Mouse (Mus musculus): ENCODE measurements at regions not wholly inside any gene's neighbourhood (a gene's known extent, or its start where the extent isn't known, plus 50 kb on each side); places are given as distances from the start of the nearest gene placed in this dataset.

DNA sequence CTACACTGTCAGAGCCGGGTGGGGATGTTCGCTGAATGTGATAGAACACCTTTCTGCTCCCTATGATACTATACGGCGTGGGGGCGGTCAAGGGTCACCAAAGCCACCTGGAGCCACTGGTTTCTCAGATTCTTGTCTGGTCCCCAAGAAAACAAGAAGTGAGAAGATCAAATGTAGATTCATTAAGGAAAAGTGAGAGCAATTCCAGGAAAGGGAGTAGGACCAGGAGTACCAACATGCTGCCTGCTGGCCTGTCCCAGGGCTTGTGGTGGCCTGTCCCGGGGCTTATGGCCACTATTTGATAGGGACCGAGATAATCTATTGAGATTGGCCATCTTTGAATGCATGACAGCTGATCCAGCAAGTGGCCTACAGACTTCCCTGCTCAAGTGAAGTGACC, 58.8 kb upstream of the Fut8 start:
- TF ChIP-seq EP300 (IDR thresholded peaks at IDR 0.05) (no peak), CTCF (IDR thresholded peaks at IDR 0.05) (no peak)
- Histone ChIP-seq H3K27me3 (replicated peaks; ENCODE audit: insufficient read depth, low read length) (no peaks in the 10 kb centered on the region), H3K4me2 (replicated peaks; ENCODE audit: low read depth, low read length) (no peak overlapping the region), H3K27ac (ENCODE audit: low read length) (no peak overlapping the region), H3K9me3 (ENCODE audit: low read length) (no peaks in the 10 kb centered on the region), H3K4me1 (ENCODE audit: insufficient read depth, low read depth, low read length) (no peaks in the 10 kb centered on the region), H3K4me3 (ENCODE audit: low read depth, low read length) (no peak overlapping the region), H3K36me3 (ENCODE audit: insufficient read depth, low read length) (no peaks in the 10 kb centered on the region), H3K9ac (replicated peaks; ENCODE audit: low read depth) (no peak overlapping the region)
- DNase-seq (ENCODE audit: low spot score), result no peak
- WGBS, result 85% methylated on average over 7 of the region's 7 CpGs
- no peak for ATAC-seq

DNA sequence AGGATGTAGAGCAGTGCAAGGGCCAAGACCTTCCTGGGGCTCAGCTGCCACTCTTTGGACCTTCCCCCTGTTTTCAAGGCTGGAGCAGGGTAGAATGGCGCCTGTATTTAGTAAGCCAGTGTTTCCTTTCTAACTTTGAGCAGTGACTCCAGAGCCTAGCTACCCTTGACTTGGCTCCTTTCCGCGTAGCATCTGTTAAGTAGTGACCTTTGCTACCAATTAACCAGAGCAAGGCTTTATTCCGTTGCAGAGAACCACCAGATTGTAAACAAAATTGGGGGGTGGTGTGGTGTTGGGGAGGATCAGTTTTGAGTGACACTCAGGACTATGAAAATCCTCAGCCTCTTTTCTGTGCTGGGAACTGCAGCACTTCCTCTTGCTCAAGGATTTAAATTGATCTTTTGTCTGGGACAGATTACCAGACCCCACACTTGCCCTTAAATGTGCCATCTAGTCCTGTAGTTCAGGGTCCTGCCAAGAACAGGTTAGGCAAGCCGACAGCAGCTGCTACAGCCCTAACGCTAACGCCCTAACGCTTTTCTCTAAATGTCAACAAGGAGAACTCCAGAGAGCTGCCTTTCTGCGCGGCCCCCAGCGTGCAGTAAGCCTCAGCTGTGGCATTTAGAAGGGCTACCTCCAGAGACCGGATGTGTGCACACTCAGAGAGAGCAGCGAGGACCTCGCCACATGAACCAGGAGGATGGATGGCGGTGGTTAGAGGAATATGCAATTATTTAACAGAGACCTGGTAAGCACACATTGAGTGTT, 59.9 kb upstream of the Fut8 start:
- H3K9ac ChIP-seq (replicated peaks; ENCODE audit: low read depth), result no peak overlapping the region
- no peak for TF ChIP-seq CTCF (IDR thresholded peaks at IDR 0.05)
- no peak for TF ChIP-seq EP300 (IDR thresholded peaks at IDR 0.05)
- 12% methylated on average over 15 of the region's 15 CpGs for WGBS
- H3K27ac ChIP-seq (ENCODE audit: low read length), result no peak overlapping the region
- H3K4me3 ChIP-seq (ENCODE audit: low read depth, low read length), result no peak overlapping the region
- H3K4me1 ChIP-seq (ENCODE audit: insufficient read depth, low read depth, low read length), result no peaks in the 10 kb centered on the region
- DNase-seq (ENCODE audit: low spot score) (peak; percentile 57), ATAC-seq (peak; percentile 79)
- H3K4me2 ChIP-seq (replicated peaks; ENCODE audit: low read depth, low read length), result 0 out of 2 replicates have a peak overlapping the region, but pooled peaks have one; percentile 8
- no peaks in the 10 kb centered on the region for H3K9me3 ChIP-seq (ENCODE audit: low read length)
- no peaks in the 10 kb centered on the region for H3K36me3 ChIP-seq (ENCODE audit: insufficient read depth, low read length)
- no peaks in the 10 kb centered on the region for H3K27me3 ChIP-seq (replicated peaks; ENCODE audit: insufficient read depth, low read length)

DNA sequence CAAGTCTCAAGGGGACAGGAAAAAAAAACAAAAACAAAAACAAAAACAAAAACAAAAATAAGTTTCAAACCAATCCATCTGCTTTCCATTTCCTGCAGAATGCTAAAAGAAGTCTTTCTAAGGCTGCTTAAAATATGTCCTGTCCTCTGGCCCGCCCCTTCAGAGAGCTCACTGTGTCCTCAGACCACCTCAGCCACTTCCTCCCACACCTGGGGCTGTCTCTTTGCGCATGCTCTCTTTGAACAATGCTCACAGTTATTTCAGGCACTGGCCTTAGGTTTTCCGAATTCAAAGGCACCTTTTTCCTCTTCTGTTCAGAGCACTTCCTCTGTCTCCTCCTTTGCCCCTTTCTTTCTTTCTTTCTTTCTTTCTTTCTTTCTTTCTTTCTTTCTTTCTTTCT, 60.6 kb upstream of the Fut8 start:
- Histone ChIP-seq H3K27ac (ENCODE audit: low read length) (no peak overlapping the region), H3K9ac (replicated peaks; ENCODE audit: low read depth) (no peak overlapping the region), H3K27me3 (replicated peaks; ENCODE audit: insufficient read depth, low read length) (no peaks in the 10 kb centered on the region), H3K4me2 (replicated peaks; ENCODE audit: low read depth, low read length) (no peak overlapping the region), H3K36me3 (ENCODE audit: insufficient read depth, low read length) (no peaks in the 10 kb centered on the region), H3K9me3 (ENCODE audit: low read length) (no peaks in the 10 kb centered on the region), H3K4me3 (ENCODE audit: low read depth, low read length) (no peak overlapping the region), H3K4me1 (ENCODE audit: insufficient read depth, low read depth, low read length) (no peaks in the 10 kb centered on the region)
- 42% methylated on average over 3 of the region's 3 CpGs for WGBS
- ATAC-seq (no peak), DNase-seq (ENCODE audit: low spot score) (no peak)
- no peak for TF ChIP-seq EP300 (IDR thresholded peaks at IDR 0.05)
- no peak for TF ChIP-seq CTCF (IDR thresholded peaks at IDR 0.05)

DNA sequence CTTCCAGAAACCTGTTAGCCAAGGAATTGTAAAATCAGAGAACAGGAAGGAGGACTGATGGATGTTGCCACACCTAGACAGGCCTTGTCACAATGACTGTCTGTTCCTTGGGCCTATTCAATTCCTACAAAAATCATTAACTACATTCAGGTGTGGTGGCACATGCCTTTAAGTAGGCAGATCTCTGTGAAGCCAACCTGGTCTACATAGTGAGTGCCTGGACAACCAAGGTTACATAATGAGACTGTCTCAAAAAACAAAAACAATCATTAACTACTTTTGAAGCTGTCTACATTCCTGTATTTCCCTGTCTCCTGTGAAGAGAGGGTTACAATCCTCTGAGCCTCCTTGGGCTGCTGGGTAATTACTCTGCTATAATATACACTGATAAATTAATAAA, 63.9 kb upstream of the Fut8 start:
- Histone ChIP-seq H3K4me2 (replicated peaks; ENCODE audit: low read depth, low read length) (no peak overlapping the region), H3K36me3 (ENCODE audit: insufficient read depth, low read length) (no peaks in the 10 kb centered on the region), H3K4me3 (ENCODE audit: low read depth, low read length) (no peak overlapping the region), H3K4me1 (ENCODE audit: insufficient read depth, low read depth, low read length) (no peaks in the 10 kb centered on the region), H3K27me3 (replicated peaks; ENCODE audit: insufficient read depth, low read length) (no peaks in the 10 kb centered on the region), H3K9me3 (ENCODE audit: low read length) (no peaks in the 10 kb centered on the region), H3K9ac (replicated peaks; ENCODE audit: low read depth) (no peak overlapping the region), H3K27ac (ENCODE audit: low read length) (no peak overlapping the region)
- DNase-seq (ENCODE audit: low spot score) (no peak), ATAC-seq (no peak)
- TF ChIP-seq EP300 (IDR thresholded peaks at IDR 0.05) (no peak), CTCF (IDR thresholded peaks at IDR 0.05) (no peak)

DNA sequence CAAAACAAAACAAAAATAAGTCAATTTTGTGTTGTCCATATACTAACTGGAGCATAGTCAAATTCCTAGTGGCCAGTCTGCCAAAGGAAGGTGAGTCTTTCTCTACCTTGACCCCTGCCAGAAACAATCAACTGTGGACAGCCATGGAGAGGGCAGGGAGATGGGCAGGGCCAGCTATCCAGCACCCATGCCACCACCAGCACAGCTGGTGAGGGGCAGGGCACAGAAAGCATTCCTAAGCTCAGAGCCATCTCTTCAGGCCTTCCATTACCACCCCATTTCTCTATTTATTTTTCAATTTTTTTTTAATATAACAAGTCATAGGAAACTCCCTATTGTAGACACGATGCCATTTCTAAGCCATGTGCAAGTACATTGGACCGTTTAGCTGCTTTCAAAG, 65.4 kb upstream of the Fut8 start:
- no peak overlapping the region for H3K27ac ChIP-seq (ENCODE audit: low read length)
- TF ChIP-seq EP300 (IDR thresholded peaks at IDR 0.05), result no peak
- TF ChIP-seq CTCF (IDR thresholded peaks at IDR 0.05), result no peak
- no peaks in the 10 kb centered on the region for H3K27me3 ChIP-seq (replicated peaks; ENCODE audit: insufficient read depth, low read length)
- no peak overlapping the region for H3K4me3 ChIP-seq (ENCODE audit: low read depth, low read length)
- WGBS, result 78% methylated on average over 2 of the region's 2 CpGs
- no peaks in the 10 kb centered on the region for H3K4me1 ChIP-seq (ENCODE audit: insufficient read depth, low read depth, low read length)
- H3K36me3 ChIP-seq (ENCODE audit: insufficient read depth, low read length), result no peaks in the 10 kb centered on the region
- DNase-seq (ENCODE audit: low spot score) (no peak), ATAC-seq (no peak)
- no peak overlapping the region for H3K4me2 ChIP-seq (replicated peaks; ENCODE audit: low read depth, low read length)
- no peak overlapping the region for H3K9ac ChIP-seq (replicated peaks; ENCODE audit: low read depth)
- H3K9me3 ChIP-seq (ENCODE audit: low read length), result no peaks in the 10 kb centered on the region

DNA sequence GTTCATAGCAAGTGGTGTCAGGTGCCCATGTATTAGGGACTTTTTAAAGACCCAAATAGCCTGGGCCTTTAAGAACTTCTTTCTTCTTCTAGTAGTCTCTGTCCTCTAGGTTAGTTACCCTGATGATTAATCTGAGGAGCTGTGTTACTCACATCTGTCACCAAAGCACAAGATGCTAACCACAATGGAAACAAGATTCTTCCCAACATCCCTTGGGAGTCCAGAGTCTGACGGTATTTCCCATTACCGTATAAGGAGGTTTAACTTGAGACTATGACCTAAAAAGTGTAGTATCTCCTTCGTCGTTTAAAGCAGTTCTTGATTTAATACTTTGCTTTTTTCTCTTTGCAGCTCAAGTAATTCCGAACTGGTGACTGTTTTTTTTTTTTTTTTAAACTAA, 67.7 kb upstream of the Fut8 start:
- no peak for ATAC-seq
- Histone ChIP-seq H3K36me3 (ENCODE audit: insufficient read depth, low read length) (no peaks in the 10 kb centered on the region), H3K9ac (replicated peaks; ENCODE audit: low read depth) (no peak overlapping the region)

More for the DNA sequence above, 67.7 kb upstream of the Fut8 start:
- H3K4me3 ChIP-seq (ENCODE audit: low read depth, low read length), result no peak overlapping the region
- H3K27me3 ChIP-seq (replicated peaks; ENCODE audit: insufficient read depth, low read length), result no peaks in the 10 kb centered on the region
- 81% methylated on average over 5 of the region's 5 CpGs for WGBS
- H3K4me2 ChIP-seq (replicated peaks; ENCODE audit: low read depth, low read length), result no peak overlapping the region
- no peaks in the 10 kb centered on the region for H3K9me3 ChIP-seq (ENCODE audit: low read length)
- TF ChIP-seq CTCF (IDR thresholded peaks at IDR 0.05) (no peak), EP300 (IDR thresholded peaks at IDR 0.05) (no peak)
- DNase-seq (ENCODE audit: low spot score), result no peak
- no peak overlapping the region for H3K27ac ChIP-seq (ENCODE audit: low read length)
- H3K4me1 ChIP-seq (ENCODE audit: insufficient read depth, low read depth, low read length), result no peaks in the 10 kb centered on the region
